Mouse (Mus musculus) gastrocnemius, postnatal 4 days (tissue): ENCODE measurements around the gene Pnpla2. TPM values are rescaled to one million over a fixed set of nuclear protein-coding genes. Genes with fewer than 3 reads are reported as not detected.

Source experiments
- DNase-seq, 2 experiments: peaks; one replicate each; pipeline ENCODE4 v3.0.0; 2021 to 2022; ENCODE audit warnings: low spot score in 2 of 2, mixed read lengths in 2 of 2
- total RNA-seq, 2 experiments: library from RNA; stranded (reverse); gene quantifications; 2 replicates each; pipeline ENCODE4 v1.2.3; 2021

The Pnpla2 gene
- total RNA-seq, 2 experiments from 2014 or later, result 98.6 to 133 TPM

DNA sequence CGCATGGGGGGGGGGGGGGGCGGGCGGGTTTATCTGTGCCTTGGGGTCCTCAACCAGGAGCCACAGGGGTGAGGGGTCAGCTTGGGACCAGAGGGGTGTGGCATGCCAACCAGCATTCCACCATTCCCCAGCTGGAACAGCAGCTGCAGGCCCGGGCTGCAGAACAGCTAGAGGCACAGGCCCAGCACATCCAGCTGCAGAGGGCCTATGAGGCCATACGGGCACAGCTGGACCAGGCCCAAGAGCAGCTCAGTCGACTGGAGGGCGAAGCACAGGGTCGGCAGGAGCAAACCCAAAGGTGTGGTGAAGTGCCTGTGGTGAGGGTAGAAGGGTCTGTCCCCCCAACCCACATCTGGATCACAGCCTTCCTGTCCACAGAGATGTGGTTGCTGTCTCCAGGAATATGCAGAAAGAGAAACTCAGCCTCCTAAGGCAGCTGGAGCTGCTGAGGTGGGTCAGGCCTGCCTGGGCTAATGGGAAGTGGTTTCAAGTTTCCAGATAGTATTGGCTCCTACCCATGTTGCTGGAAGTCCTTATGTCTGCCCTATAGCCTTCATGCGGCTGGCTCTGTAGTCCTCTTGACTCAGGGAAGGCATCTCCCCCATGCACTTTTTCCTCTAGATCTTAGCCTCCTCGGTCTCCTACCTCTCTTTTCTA, 10.5 kb downstream of the Pnpla2 start:
- DNase-seq, result peak in 1 of 2 experiments; percentile 65

DNA sequence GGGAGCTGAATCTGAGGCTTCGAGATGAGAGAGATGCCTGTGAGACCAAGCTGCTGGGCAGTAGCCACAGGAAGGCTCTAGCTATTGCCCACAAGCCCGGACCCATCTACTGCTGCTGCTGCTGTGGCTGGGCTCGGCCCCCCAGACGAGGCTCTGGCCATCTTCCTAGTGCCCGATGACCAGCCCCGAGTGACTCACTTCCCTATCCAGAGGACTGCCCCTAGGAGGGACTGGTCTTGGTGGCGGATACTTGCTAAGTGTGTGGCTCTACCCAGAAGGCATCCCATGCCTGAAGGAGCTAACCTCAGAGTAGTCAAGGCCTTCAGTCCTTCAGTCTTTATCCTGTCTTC, 11.0 kb downstream of the Pnpla2 start:
- DNase-seq, result no peak

DNA sequence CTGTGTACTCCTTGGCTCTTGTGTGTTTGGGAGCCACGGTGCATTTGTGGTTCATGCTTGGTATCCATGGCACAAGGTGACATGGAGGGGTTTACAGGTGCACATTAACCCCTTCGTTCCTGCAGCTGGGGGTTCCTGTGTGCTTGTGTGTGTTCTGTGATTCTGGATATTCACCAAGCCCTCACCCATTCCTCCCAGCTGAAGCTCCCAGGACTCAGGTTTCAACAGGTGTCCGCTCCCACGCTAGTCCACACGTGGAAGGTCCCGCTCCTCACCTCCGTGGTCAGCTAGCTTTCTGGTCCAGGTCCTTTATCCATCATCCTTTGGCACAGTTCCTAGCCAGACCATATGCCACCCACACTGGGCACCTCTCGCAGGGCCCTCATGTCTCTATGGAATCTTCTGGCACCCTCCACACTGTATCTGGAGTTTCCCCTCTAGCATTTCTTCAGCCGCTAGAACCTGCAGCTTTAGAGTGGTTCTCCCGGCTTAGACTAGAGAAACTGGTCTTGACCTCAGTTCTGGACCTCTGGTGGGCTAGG, 11.7 kb downstream of the Pnpla2 start:
- DNase-seq, result no peak

GRCm38 (mm10) chr7:141467230-141468030, 12.4 kb downstream of the Pnpla2 start, which contains the start of gene Cd151:
Gene Cd151 (plus strand): TSS chr7:141467392.
- peak; percentile 80 to 89 for DNase-seq

DNA sequence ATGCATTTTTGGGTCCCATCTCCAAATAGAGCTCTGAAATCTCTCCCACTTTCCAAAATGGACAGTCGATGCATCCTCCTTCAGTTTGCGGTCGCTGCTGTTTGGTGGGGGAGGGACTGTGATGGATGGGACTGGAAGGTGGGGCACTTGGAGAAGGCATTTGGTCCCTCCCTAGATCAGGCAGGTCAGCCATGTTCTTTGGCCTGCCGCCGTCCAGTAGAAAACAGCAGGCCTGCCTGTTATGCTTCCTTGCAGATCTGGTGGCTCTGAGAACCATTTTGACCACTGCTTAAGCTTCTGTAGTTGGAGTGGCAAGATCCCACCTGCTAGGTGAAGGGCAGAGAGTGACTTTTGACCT, 13.1 kb downstream of the Pnpla2 start:
- no peak for DNase-seq

DNA sequence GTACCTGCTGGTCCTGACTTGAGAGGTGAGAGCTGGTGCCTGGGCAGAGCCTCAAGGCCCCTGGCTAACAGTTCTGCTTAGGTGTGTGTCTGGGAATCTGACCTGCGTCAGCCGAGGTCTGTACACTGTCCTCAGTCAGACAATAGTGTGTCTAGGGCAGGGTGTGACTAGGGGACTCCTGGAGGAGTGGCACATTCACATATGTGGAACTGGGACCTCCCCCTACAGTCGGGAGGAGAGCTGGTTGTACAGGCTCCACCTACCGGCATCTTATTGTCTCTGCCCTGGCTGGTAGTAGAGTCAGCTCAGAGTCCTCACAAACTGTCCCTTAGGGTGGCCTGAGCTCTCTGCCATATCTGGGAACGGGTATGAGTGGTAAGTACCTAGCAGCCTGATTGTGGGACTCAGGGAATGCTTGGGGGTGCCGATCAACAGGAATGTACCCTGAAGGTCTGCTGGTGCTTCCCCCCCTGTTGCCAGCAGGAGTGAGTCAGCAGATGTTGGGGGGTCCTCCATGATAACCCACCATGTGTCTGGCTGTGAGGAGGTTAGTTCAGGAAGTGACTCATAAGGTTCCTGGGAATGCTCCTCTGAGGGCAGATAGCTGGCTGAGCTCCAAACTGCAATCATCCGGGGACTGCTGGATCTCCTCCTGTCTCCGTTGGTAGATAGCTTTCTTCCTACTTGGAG, 13.7 kb downstream of the Pnpla2 start:
- DNase-seq, result no peak

GRCm38 (mm10) chr7:141469352-141469751, 14.4 kb downstream of the Pnpla2 start:
- DNase-seq, result no peak

DNA sequence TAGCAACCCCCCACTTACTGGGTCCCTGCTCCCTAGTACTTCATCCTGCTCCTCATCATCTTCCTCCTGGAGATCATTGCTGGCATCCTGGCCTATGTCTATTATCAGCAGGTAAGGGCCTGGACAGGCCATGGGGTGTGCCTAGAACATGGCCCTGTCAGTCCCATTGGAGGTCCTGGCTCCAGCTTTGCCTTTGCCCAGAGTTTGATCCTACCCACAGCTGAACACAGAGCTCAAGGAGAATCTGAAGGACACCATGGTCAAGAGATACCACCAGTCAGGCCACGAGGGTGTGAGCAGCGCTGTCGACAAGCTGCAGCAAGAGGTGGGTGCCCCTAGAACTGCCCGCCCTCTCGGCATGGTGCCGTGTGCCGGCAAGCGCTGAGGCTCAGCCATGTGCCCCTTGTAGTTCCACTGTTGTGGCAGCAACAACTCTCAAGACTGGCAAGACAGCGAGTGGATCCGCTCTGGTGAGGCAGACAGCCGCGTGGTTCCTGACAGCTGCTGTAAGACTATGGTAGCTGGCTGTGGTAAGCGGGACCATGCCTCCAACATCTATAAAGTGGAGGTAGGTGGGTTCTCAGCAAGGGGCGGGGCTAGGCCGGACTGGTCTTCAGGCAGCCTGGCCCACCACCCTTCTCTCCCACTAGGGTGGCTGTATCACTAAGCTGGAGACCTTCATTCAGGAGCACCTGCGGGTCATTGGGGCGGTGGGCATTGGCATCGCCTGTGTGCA, 15.1 kb downstream of the Pnpla2 start:
- DNase-seq, result no peak

DNA sequence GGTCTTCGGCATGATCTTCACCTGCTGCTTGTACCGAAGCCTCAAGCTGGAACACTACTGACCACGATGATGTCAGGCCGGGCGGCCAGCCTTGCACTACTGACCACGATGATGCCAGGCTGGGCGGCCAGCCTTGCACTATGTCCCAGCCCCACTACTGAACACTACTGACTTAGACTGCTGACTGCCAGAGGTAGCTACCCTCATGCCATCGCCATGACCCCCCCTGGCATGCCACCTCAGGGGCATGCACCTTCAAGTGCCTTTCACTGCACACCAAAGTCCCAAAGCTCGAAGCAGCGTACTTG, 15.6 kb downstream of the Pnpla2 start:
- no peak for DNase-seq

DNA sequence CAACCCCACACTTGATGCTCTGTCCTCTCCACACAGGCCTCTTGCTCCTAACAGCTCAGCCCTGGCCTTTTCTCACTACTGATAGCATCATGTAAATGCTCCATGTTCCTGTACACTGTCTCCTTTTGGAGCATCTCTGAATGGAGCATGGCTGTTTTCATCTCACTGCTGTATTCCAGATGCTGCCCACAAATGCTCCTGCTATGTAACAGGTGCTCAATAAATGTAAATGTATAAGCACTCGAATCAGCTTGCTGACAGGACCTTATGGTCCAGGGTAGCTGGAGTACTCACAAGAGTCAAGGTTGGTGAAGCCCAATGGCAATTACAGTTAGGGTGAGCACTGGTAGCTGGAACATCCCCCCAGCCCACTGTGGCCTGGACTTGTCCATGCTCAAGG, 16.2 kb downstream of the Pnpla2 start:
- DNase-seq, result no peak

- DNase-seq, result no peak
These were observed 17.2 kb downstream of the Pnpla2 start for GRCm38 (mm10) chr7:141472226-141472625.

DNA sequence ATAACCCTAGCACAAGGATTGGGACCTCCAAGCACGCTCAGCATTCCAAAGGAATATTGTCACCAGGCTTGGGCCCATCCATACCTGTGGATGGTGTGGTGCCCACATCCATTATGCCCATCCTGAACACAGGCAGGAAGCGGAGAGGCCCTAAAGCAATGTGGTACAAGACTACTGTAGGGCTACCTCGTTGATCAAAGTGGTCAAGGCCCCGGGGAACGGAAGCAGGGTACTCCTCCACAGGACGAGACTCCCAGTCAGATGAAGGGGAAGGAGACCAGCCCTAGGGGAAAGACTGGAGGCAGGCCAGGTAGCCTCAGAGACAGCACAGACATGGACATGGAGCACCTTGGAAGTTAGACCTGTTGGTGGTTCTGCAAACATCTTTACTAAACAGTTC, 17.8 kb downstream of the Pnpla2 start:
- DNase-seq, result no peak

- DNase-seq, result no peak
These were observed 19.2 kb downstream of the Pnpla2 start for GRCm38 (mm10) chr7:141474160-141474559.

DNA sequence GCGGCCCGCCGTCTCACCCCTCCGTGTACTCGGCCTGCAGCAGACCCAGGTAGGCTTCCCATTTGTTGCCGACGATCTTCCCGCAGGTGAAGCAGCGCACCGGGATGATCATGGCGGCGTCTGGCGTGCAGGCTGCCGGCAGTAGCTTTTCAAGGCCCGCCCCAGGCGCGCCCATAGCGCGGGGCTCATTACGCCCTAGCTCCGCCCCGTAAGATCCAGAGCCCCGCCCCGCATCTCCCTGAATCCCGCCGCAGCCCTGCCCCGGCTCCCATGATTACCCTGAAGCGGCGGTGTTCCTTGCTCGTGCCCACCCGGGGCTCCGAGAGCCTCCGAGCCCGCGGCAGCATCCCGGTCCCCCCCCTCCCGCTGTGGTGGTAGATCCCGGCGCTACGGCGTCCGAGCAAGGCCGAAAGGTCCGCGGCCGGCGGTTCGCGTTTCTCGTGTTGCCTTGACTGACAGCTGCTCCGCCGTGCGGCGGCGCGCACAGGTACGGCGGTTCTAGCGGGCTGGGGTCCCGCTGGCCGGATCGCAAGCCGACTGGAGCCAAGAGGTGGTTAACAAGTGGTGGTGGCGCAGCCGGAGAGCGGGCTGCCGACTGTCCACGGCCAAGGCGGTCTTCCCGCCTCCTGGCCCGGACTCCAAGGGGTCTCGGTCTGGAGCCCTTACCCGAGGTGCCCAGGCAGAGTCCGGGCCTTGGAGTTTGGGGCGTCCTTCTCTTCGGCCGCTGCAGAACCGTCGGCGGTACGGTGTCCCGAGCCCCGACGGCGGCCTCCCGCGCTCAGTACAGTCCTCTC, 20.2 kb downstream of the Pnpla2 start, which contains the start of the genes Polr2l and Tspan4:
Polr2l (minus strand) TSS at position 122 of the 794 bp plus-strand sequence.
Tspan4 (plus strand) TSS at position 230 of the 794 bp plus-strand sequence.
- peak; percentile 67 to 86 for DNase-seq

DNA sequence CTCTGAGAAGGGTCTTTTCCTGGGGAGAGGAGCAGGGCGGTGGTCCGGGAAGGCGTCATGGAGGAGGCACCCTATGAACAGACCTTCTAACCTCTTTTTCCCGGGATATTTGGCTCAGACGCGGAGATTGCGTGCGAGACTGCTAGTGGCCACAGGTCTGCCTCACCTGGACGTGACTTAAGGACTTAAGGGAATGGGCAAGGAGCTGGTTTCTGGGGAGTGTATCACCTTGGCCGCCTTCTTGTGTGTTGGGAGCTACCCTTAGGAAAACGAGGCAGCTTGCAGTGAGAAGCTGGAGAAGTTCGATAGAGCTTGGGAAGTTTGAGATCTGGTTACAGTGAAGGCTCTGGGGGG, 20.8 kb downstream of the Pnpla2 start:
- DNase-seq, result no peak

- peak; percentile 71 to 80 for DNase-seq
These were observed 21.4 kb downstream of the Pnpla2 start for GRCm38 (mm10) chr7:141476226-141476980.

DNA sequence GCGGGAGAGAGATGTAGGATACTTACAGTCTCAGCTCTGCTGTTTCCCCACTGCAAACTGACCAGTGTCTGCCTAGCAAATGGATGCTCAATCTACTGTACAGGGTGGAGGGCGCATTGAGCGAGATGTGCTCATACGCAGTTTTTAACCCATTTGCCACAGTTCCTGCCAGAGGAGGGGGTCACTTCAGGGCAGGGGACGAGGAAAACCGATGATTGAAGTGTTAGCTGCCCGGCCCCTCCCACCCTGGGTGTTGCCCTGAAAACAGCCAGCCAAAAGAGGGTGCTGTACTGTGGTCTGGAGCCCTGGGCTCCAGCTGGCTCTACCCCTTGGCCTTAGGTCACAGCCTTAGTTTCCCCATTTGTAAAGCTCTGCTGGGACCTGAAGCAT, 22.0 kb downstream of the Pnpla2 start:
- no peak for DNase-seq

DNA sequence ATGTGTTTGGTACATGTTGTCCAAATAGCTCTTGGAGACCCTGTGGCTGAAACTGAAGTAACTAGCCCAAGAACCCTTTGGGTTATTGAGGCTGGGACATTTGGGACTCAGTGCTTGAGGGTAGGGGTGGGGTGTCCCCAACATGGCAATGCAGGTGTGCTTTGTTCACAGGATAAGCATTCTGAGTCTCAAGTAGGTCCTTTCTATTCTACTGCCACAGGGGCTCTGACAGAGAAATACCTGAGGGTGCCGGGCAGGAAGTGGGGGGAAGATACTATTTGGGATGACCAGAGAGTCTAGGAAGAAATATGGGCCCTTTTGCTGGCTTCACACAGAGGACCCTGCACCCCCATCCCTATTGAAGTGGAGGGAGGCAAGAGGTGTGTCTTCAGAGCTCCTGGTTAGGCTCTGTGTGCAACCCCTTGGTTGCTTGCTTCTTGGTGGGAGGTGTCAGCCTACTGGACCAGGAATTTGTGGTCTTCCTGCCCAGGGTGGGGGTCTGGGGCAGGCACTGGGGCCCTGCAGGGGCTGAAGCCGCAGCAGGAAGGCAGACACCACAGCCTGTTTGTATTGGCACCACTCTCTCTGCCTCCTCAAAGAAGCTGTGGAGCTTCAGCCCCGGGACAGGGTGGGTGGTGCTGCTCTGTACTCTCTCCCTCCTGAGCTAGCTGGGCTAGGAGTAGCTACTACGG, 22.7 kb downstream of the Pnpla2 start:
- no peak for DNase-seq

- no peak for DNase-seq
These were observed 23.3 kb downstream of the Pnpla2 start for GRCm38 (mm10) chr7:141478270-141478748.
